Mouse (Mus musculus) heart, embryonic 16.5 days (tissue): ENCODE measurements around the gene B430306N03Rik. TPM values are rescaled to one million over a fixed set of nuclear protein-coding genes. Genes with fewer than 3 reads are reported as not detected.
"Not testable (repeated sequence)": the region's sequence is repeated elsewhere in the genome, so short reads cannot be mapped to it uniquely, and the experiment has no call there.

Experiments
- ATAC-seq: fragments of 200-750 bp; cut with Nextera tagmentation; replicated peaks from 2 replicates; pipeline ENCODE4 v1.8.0; 2017; ENCODE audit warnings: moderate number of reproducible peaks; ENCODE audit not compliant: insufficient read depth, low FRiP score; ENCODE audit errors: extremely low read depth
- H3K27ac ChIP-seq: fragments of 300-500 bp; sonication (generic); 2 replicates; pipeline ENCODE4 v1.5.1; 2014; ENCODE audit warnings: mild to moderate bottlenecking, low read length, control low read depth, moderate library complexity
- H3K27me3 ChIP-seq: fragments of 300-500 bp; sonication (generic); 2 replicates; pipeline ENCODE4 v1.6.1; 2014; ENCODE audit warnings: low read length, mixed read lengths; ENCODE audit not compliant: control insufficient read depth, insufficient read depth
- H3K36me3 ChIP-seq: fragments of 300-500 bp; sonication (generic); 2 replicates; pipeline ENCODE4 v1.6.1; 2014; ENCODE audit not compliant: control insufficient read depth, insufficient read depth
- H3K4me1 ChIP-seq: fragments of 300-500 bp; sonication (generic); 2 replicates; pipeline ENCODE4 v1.6.1; 2014; ENCODE audit warnings: low read length, mixed read lengths; ENCODE audit not compliant: control insufficient read depth, insufficient read depth
- H3K4me2 ChIP-seq: fragments of 300-500 bp; sonication (generic); 2 replicates; pipeline ENCODE4 v1.6.1; 2014; ENCODE audit warnings: low read depth, mild to moderate bottlenecking, control low read depth, low read length
- H3K4me3 ChIP-seq: fragments of 300-500 bp; sonication (generic); 2 replicates; pipeline ENCODE4 v1.5.1; 2014; ENCODE audit warnings: mild to moderate bottlenecking, control low read depth, low read length
- H3K9ac ChIP-seq: fragments of 300-500 bp; sonication (generic); 2 replicates; pipeline ENCODE4 v1.6.1; 2014; ENCODE audit warnings: low read length, control low read depth
- H3K9me3 ChIP-seq: fragments of 300-500 bp; sonication (generic); replicated peaks from 2 replicates; pipeline ENCODE4 v1.6.1; 2016; ENCODE audit warnings: low read length; ENCODE audit not compliant: control insufficient read depth
- WGBS: fragments of 180-500 bp; shearing (Covaris S2); extraction: QIAGEN DNeasy Blood & Tissue Kit; methylation state at CpG from one replicate; pipeline ENCODE4 v1.1.7; 2014; 5-methylcytosine and 5-hydroxymethylcytosine counted together
- polyA plus RNA-seq: library from polyadenylated mRNA; unstranded; fragments of >200 nt; fragmentation: Nextera tagmentation; extraction: Ambion mirVana; gene quantifications from 2 replicates; pipeline ENCODE4 v1.2.1, GENCODE M21; 2015

B430306N03Rik gene
- polyA plus RNA-seq, 1 experiment from 2014 or later, result 0.37 TPM

- Histone ChIP-seq H3K4me3 (no peak overlapping the region), H3K36me3 (no peaks in the 10 kb centered on the region), H3K4me1 (no peaks in the 10 kb centered on the region), H3K27me3 (no peaks in the 10 kb centered on the region), H3K4me2 (no peak overlapping the region), H3K9ac (no peak overlapping the region), H3K27ac (no peak overlapping the region), H3K9me3 (no peaks in the 10 kb centered on the region)
- 74% methylated on average over 4 of the region's 4 CpGs for WGBS
- no peak for ATAC-seq
Observed at GRCm38 (mm10) chr17:48345824-48346223, 29.9 kb downstream of the B430306N03Rik start.

DNA sequence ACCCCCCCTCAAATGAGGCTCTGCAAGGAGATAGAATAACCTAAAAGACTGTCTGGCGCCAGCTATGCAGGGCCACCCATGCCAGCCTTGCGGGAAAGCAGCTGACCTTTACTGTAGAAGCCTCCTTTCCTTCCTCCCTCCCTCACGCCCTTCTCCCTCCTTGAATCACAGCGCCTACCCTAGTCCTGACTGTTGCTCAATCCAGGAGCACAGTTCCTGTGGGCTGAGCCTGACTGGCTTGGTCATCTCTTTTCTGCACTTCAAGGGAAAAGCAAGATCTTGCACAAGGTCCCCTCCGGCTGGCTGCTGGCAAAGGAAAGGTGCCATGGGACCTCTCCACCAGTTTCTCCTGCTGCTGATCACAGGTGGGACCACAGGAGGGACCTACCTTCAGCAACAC, 30.3 kb downstream of the B430306N03Rik start, which contains the start of gene Trem2:
Gene Trem2, plus strand, starts transcription at position 171 of the 400 bp plus-strand sequence.
- WGBS, result 66% methylated on average over 5 of the region's 5 CpGs
- no peak for ATAC-seq
- Histone ChIP-seq H3K4me1 (no peaks in the 10 kb centered on the region), H3K27me3 (no peaks in the 10 kb centered on the region), H3K4me2 (no peak within 1 kb of the TSS), H3K4me3 (no peak within 1 kb of the TSS), H3K9me3 (no peaks in the 10 kb centered on the region), H3K36me3 (no peaks in the 10 kb centered on the region), H3K27ac (no peak within 1 kb of the TSS), H3K9ac (no peak within 1 kb of the TSS)

DNA sequence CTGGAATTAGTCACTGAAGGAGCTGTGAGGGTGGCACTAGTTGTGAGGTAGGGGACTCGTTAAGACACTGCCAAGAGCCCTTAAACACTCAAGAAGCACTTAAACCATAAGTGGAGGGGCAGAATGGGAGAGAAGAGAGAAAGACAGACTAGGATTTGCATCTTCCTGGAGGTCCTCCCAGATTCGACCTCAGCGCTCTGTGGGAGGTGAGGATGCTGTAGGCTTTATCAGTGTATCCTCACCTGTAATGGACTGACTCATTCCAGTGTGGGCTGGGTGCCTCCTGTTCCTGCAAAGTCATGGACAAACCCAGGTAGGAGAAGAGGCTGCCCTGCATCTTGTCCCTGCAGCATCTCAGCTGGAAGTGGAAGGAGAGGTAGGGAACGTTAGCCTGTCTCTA, 30.9 kb downstream of the B430306N03Rik start:
- no peaks in the 10 kb centered on the region for H3K9me3 ChIP-seq
- H3K9ac ChIP-seq, result no peak overlapping the region
- WGBS, result 61% methylated on average over 4 of the region's 4 CpGs
- H3K4me3 ChIP-seq, result no peak overlapping the region
- no peak for ATAC-seq
- H3K4me2 ChIP-seq, result no peak overlapping the region
- H3K27ac ChIP-seq, result no peak overlapping the region
- no peaks in the 10 kb centered on the region for H3K4me1 ChIP-seq
- no peaks in the 10 kb centered on the region for H3K27me3 ChIP-seq
- no peaks in the 10 kb centered on the region for H3K36me3 ChIP-seq

DNA sequence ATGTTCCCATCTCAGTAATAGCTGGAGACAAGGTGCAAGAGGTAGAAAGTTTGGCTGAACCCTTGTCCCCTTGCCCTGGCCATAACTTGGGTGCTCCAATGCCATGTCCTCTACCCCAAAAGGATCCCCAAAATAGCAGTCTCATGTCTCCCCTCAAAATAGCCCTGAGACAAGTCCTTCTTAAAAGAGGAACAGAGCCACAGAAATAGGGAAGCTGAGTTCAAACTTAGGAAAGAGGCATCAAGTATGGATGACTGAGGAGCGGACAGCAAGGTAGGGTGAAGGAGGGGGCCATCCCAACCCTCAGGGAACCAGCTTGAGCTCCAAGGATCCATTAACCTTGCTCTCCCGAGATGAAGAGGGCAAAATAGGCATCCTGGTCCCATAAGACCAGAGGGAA, 31.3 kb downstream of the B430306N03Rik start:
- no peak overlapping the region for H3K27ac ChIP-seq
- no peaks in the 10 kb centered on the region for H3K36me3 ChIP-seq
- no peaks in the 10 kb centered on the region for H3K4me1 ChIP-seq
- H3K27me3 ChIP-seq, result no peaks in the 10 kb centered on the region
- no peaks in the 10 kb centered on the region for H3K9me3 ChIP-seq
- H3K4me3 ChIP-seq, result no peak overlapping the region
- ATAC-seq, result no peak
- 79% methylated on average over 2 of the region's 2 CpGs for WGBS
- H3K9ac ChIP-seq, result no peak overlapping the region
- H3K4me2 ChIP-seq, result no peak overlapping the region

- Histone ChIP-seq H3K27ac (no peak overlapping the region), H3K4me2 (no peak overlapping the region), H3K4me1 (no peaks in the 10 kb centered on the region), H3K9me3 (no peaks in the 10 kb centered on the region), H3K4me3 (no peak overlapping the region), H3K9ac (no peak overlapping the region), H3K36me3 (no peaks in the 10 kb centered on the region), H3K27me3 (no peaks in the 10 kb centered on the region)
- 70% methylated on average over 5 of the region's 5 CpGs for WGBS
- no peak for ATAC-seq
Observed at GRCm38 (mm10) chr17:48350681-48351193, 34.8 kb downstream of the B430306N03Rik start.

GRCm38 (mm10) chr17:48352976-48353375, 37.0 kb downstream of the B430306N03Rik start:
- not testable (repeated sequence) for ATAC-seq, H3K4me2 ChIP-seq, H3K9ac ChIP-seq, H3K36me3 ChIP-seq, H3K27ac ChIP-seq, H3K27me3 ChIP-seq, H3K4me1 ChIP-seq, H3K4me3 ChIP-seq, H3K9me3 ChIP-seq
- 79% methylated on average over 7 of the region's 7 CpGs for WGBS

DNA sequence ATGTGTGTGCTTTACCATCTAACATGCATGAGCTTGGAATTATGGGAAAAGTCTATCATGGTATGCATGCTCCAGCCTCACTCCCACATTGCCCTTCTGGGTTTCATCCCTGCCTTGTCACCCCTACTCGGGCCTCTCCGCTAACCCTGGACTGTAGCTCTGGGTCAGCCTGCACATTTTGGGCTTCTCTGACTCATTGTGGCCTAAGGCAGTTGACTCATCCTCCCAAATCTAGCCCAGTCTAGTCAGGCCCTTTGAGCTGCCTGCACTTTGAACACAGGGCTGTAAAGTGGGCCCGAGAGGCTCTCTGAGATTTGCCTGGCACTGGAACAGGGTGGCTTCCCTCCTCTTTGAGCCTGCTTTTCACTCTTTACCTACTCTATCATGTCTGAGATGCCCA, 39.9 kb downstream of the B430306N03Rik start:
- Histone ChIP-seq H3K4me2 (no peak overlapping the region), H3K9me3 (no peaks in the 10 kb centered on the region; the same call in 1 of the 2 replicates), H3K4me3 (no peak overlapping the region), H3K4me1 (no peaks in the 10 kb centered on the region), H3K9ac (no peak overlapping the region), H3K27me3 (no peaks in the 10 kb centered on the region), H3K27ac (no peak overlapping the region), H3K36me3 (no peaks in the 10 kb centered on the region)
- ATAC-seq, result no peak
- 81% methylated on average over 3 of the region's 3 CpGs for WGBS

GRCm38 (mm10) chr17:48357892-48358291, 42.0 kb downstream of the B430306N03Rik start:
- Histone ChIP-seq H3K4me1 (peaks cover 7% of the 10 kb centered on the region), H3K36me3 (no peaks in the 10 kb centered on the region), H3K27ac (no peak overlapping the region), H3K4me2 (no peak overlapping the region), H3K27me3 (no peaks in the 10 kb centered on the region), H3K9ac (no peak overlapping the region), H3K9me3 (no peaks in the 10 kb centered on the region; the same call in 1 of the 2 replicates), H3K4me3 (no peak overlapping the region)
- ATAC-seq, result no peak
- WGBS, result 47% methylated on average over 2 of the region's 2 CpGs

GRCm38 (mm10) chr17:48359616-48360015, 43.7 kb downstream of the B430306N03Rik start, which contains the start of gene Treml1:
Gene Treml1, plus strand, starts transcription at chr17:48359916.
- 71% methylated on average over 7 of the region's 7 CpGs for WGBS
- H3K36me3 ChIP-seq, result no peaks in the 10 kb centered on the region

More at GRCm38 (mm10) chr17:48359616-48360015, 43.7 kb downstream of the B430306N03Rik start, which contains the start of gene Treml1:
- ATAC-seq, result no peak
- no peak within 1 kb of the TSS for H3K4me3 ChIP-seq
- no peak within 1 kb of the TSS for H3K9ac ChIP-seq
- H3K4me2 ChIP-seq, result no peak within 1 kb of the TSS
- H3K27me3 ChIP-seq, result no peaks in the 10 kb centered on the region
- peaks cover 19% of the 10 kb centered on the region for H3K4me1 ChIP-seq
- H3K27ac ChIP-seq, result no peak within 1 kb of the TSS
- H3K9me3 ChIP-seq, result no peaks in the 10 kb centered on the region; the same call in 1 of the 2 replicates
